Mouse (Mus musculus) layer of hippocampus, postnatal 10 days (tissue): Measurements from ENCODE around the gene Pip4k2a. TPM values are rescaled to one million over a fixed set of nuclear protein-coding genes. Genes with fewer than 3 reads are reported as not detected.

Source experiments
- DNase-seq, 2 experiments: peaks; one replicate each; pipeline ENCODE4 v3.0.0; 2021; ENCODE audit warnings: low spot score in 2 of 2
- total RNA-seq, 2 experiments: library from RNA; stranded (reverse); gene quantifications; 2 replicates each; pipeline ENCODE4 v1.2.3; 2021

Gene Pip4k2a
- total RNA-seq, 2 experiments from 2014 or later, result 27.1 to 29.8 TPM

- DNase-seq, result no peak
These were observed 41.0 kb downstream of the Pip4k2a start for GRCm38 (mm10) chr2:18956945-18957344.

GRCm38 (mm10) chr2:18956424-18956823 lies 41.5 kb downstream of the Pip4k2a start:
- no peak for DNase-seq

- no peak for DNase-seq
These were observed 42.3 kb downstream of the Pip4k2a start for GRCm38 (mm10) chr2:18955671-18956070.

GRCm38 (mm10) chr2:18955022-18955421 lies 42.9 kb downstream of the Pip4k2a start:
- DNase-seq, result no peak

GRCm38 (mm10) chr2:18954422-18954821 lies 43.5 kb downstream of the Pip4k2a start:
- no peak for DNase-seq

GRCm38 (mm10) chr2:18952102-18952673 lies 45.7 kb downstream of the Pip4k2a start:
- DNase-seq, result no peak

- no peak for DNase-seq
These were observed 47.2 kb downstream of the Pip4k2a start for GRCm38 (mm10) chr2:18950758-18951157.

GRCm38 (mm10) chr2:18948741-18949140 lies 49.2 kb downstream of the Pip4k2a start:
- DNase-seq, result no peak

- DNase-seq, result no peak
These were observed 50.1 kb downstream of the Pip4k2a start for GRCm38 (mm10) chr2:18947669-18948459.

GRCm38 (mm10) chr2:18945438-18945837 lies 52.5 kb downstream of the Pip4k2a start:
- no peak for DNase-seq

GRCm38 (mm10) chr2:18943930-18944329 lies 54.0 kb downstream of the Pip4k2a start:
- no peak for DNase-seq

- no peak for DNase-seq
These were observed 54.6 kb downstream of the Pip4k2a start for GRCm38 (mm10) chr2:18943366-18943765.

GRCm38 (mm10) chr2:18940693-18941270 lies 57.1 kb downstream of the Pip4k2a start:
- DNase-seq, result no peak

GRCm38 (mm10) chr2:18938923-18939329 lies 59.0 kb downstream of the Pip4k2a start:
- no peak for DNase-seq

- no peak for DNase-seq
These were observed 59.7 kb downstream of the Pip4k2a start for GRCm38 (mm10) chr2:18938232-18938631.

- DNase-seq, result no peak
These were observed 60.3 kb downstream of the Pip4k2a start for GRCm38 (mm10) chr2:18937611-18938010.

- no peak for DNase-seq
These were observed 61.5 kb downstream of the Pip4k2a start for GRCm38 (mm10) chr2:18936446-18936845.

- no peak for DNase-seq
These were observed 62.3 kb downstream of the Pip4k2a start for GRCm38 (mm10) chr2:18935581-18936027.

GRCm38 (mm10) chr2:18934131-18934530 lies 63.8 kb downstream of the Pip4k2a start:
- DNase-seq, result no peak

- DNase-seq, result no peak
These were observed 64.5 kb downstream of the Pip4k2a start for GRCm38 (mm10) chr2:18933418-18933817.

- no peak for DNase-seq
These were observed 67.4 kb downstream of the Pip4k2a start for GRCm38 (mm10) chr2:18930318-18931060.
